Mouse (Mus musculus): ENCODE data around the gene Dnah17. TPM values are rescaled to one million over a fixed set of nuclear protein-coding genes. Genes with fewer than 3 reads are reported as not detected.
A peak's percentile ranks its signal among the peaks of the same experiment; 100 is the strongest.

The Dnah17 gene
- total RNA-seq, 2 experiments from 2014 or later: 0.03 to 0.11 TPM

- DNase-seq: no peak
These were observed 45.3 kb downstream of the Dnah17 start for GRCm38 (mm10) chr11:118085176-118085575.

- no peak for DNase-seq
These were observed 46.2 kb downstream of the Dnah17 start for GRCm38 (mm10) chr11:118084266-118084665.

- peak; percentile 28 for DNase-seq
These were observed 46.6 kb downstream of the Dnah17 start for GRCm38 (mm10) chr11:118083811-118084210.

GRCm38 (mm10) chr11:118082294-118082693 lies 48.1 kb downstream of the Dnah17 start:
- DNase-seq: no peak

GRCm38 (mm10) chr11:118079750-118080149 lies 50.7 kb downstream of the Dnah17 start:
- no peak for DNase-seq

- DNase-seq: no peak
These were observed 53.5 kb downstream of the Dnah17 start for GRCm38 (mm10) chr11:118076929-118077328.

- peak; percentile 33 for DNase-seq
These were observed 55.4 kb downstream of the Dnah17 start for GRCm38 (mm10) chr11:118075035-118075522.

- no peak for DNase-seq
These were observed 59.1 kb downstream of the Dnah17 start for GRCm38 (mm10) chr11:118071227-118071912.

GRCm38 (mm10) chr11:118068812-118069332 lies 61.6 kb downstream of the Dnah17 start:
- DNase-seq: no peak

- DNase-seq: no peak
These were observed 62.8 kb downstream of the Dnah17 start for GRCm38 (mm10) chr11:118067588-118067987.

GRCm38 (mm10) chr11:118060038-118060437 lies 70.4 kb downstream of the Dnah17 start:
- no peak for DNase-seq

GRCm38 (mm10) chr11:118058872-118059271 lies 71.6 kb downstream of the Dnah17 start:
- DNase-seq: no peak

GRCm38 (mm10) chr11:118058367-118058766 lies 72.1 kb downstream of the Dnah17 start:
- no peak for DNase-seq

GRCm38 (mm10) chr11:118050174-118050573 lies 80.3 kb downstream of the Dnah17 start:
- no peak for DNase-seq

GRCm38 (mm10) chr11:118049641-118050040 lies 80.8 kb downstream of the Dnah17 start:
- DNase-seq: no peak

- DNase-seq: no peak
These were observed 87.0 kb downstream of the Dnah17 start for GRCm38 (mm10) chr11:118043293-118043907.

- DNase-seq: no peak
These were observed 87.6 kb downstream of the Dnah17 start for GRCm38 (mm10) chr11:118042791-118043190.

- DNase-seq: no peak
These were observed 95.4 kb downstream of the Dnah17 start for GRCm38 (mm10) chr11:118035068-118035467.

GRCm38 (mm10) chr11:118034395-118034794 lies 96.0 kb downstream of the Dnah17 start:
- DNase-seq: no peak

GRCm38 (mm10) chr11:118031134-118031533 lies 99.3 kb downstream of the Dnah17 start:
- DNase-seq: no peak

GRCm38 (mm10) chr11:118029170-118029569 lies 101.3 kb downstream of the Dnah17 start:
- DNase-seq: no peak

- DNase-seq: no peak
These were observed 106.3 kb downstream of the Dnah17 start for GRCm38 (mm10) chr11:118024111-118024510.

GRCm38 (mm10) chr11:118023475-118023874 lies 107.0 kb downstream of the Dnah17 start:
- no peak for DNase-seq
